Mouse (Mus musculus): ENCODE measurements around the gene Sox18. TPM values are rescaled to one million over a fixed set of nuclear protein-coding genes. Genes with fewer than 3 reads are reported as not detected.

Gene Sox18
- total and polyA plus RNA-seq, 3 experiments, result 37.8 to 105 (median 46.2) TPM

- WGBS, result 25% methylated on average over 2 of the region's 2 CpGs
- Histone ChIP-seq H3K27me3 (ENCODE audit: control insufficient read depth, insufficient read depth, low read length) (no peaks in the 10 kb centered on the region), H3K4me1 (ENCODE audit: control insufficient read depth, insufficient read depth, low read length) (peaks cover 14% of the 10 kb centered on the region), H3K4me3 (no peak overlapping the region), H3K9ac (ENCODE audit: low read depth, low read length) (no peak overlapping the region), H3K27ac (no peak overlapping the region; the same call in none of the 2 replicates), H3K79me2 (replicated peaks; ENCODE audit: control insufficient read depth, insufficient read depth, low read length) (no peaks in the 10 kb centered on the region), H3K36me3 (ENCODE audit: control insufficient read depth, insufficient read depth, low read length) (peaks cover 7% of the 10 kb centered on the region)
- intact Hi-C loops (cut with DNase I), result loop anchor here (5.0 kb wide), 1 partner anchor 35 kb away; no protein-coding TSS in a partner anchor
- no peak for DNase-seq
- TF ChIP-seq EP300 (IDR thresholded peaks at IDR 0.05; ENCODE audit: insufficient read depth, low read depth, low read length), result no peak
- TF ChIP-seq CTCF (IDR thresholded peaks at IDR 0.05), result no peak
- no peak for TF ChIP-seq POLR2A (IDR thresholded peaks at IDR 0.05; ENCODE audit: insufficient read depth, low read depth, low read length)
Measured at GRCm38 (mm10) chr2:181657441-181657840, 14.0 kb downstream of the Sox18 start.

- Histone ChIP-seq H3K79me2 (replicated peaks; ENCODE audit: control insufficient read depth, insufficient read depth, low read length) (no peaks in the 10 kb centered on the region), H3K27me3 (ENCODE audit: control insufficient read depth, insufficient read depth, low read length) (no peaks in the 10 kb centered on the region), H3K4me1 (ENCODE audit: control insufficient read depth, insufficient read depth, low read length) (peaks cover 11% of the 10 kb centered on the region), H3K36me3 (ENCODE audit: control insufficient read depth, insufficient read depth, low read length) (peaks cover 7% of the 10 kb centered on the region), H3K4me3 (no peak within 1 kb of the TSS), H3K27ac (no peak within 1 kb of the TSS; the same call in none of the 2 replicates), H3K9ac (ENCODE audit: low read depth, low read length) (no peak within 1 kb of the TSS)
- DNase-seq, result no peak
- intact Hi-C loops (cut with DNase I), result loop anchor here (5.0 kb wide), 1 partner anchor 34 kb away; no protein-coding TSS in a partner anchor
- WGBS, result 79% methylated on average over 3 of the region's 3 CpGs
- no peak for TF ChIP-seq POLR2A (IDR thresholded peaks at IDR 0.05; ENCODE audit: insufficient read depth, low read depth, low read length)
- no peak for TF ChIP-seq CTCF (IDR thresholded peaks at IDR 0.05)
- no peak for TF ChIP-seq EP300 (IDR thresholded peaks at IDR 0.05; ENCODE audit: insufficient read depth, low read depth, low read length)
Measured at GRCm38 (mm10) chr2:181656734-181657133, 14.7 kb downstream of the Sox18 start, which contains the start of gene Gm29797. TSS of gene Gm29797 (plus strand) at chr2:181657034.

GRCm38 (mm10) chr2:181653523-181653922 lies 17.9 kb downstream of the Sox18 start:
- no peaks in the 10 kb centered on the region for H3K4me1 ChIP-seq (ENCODE audit: control insufficient read depth, insufficient read depth, low read length)
- H3K9ac ChIP-seq (ENCODE audit: low read depth, low read length), result no peak overlapping the region
- H3K27me3 ChIP-seq (ENCODE audit: control insufficient read depth, insufficient read depth, low read length), result no peaks in the 10 kb centered on the region
- TF ChIP-seq EP300 (IDR thresholded peaks at IDR 0.05; ENCODE audit: insufficient read depth, low read depth, low read length) (no peak), CTCF (IDR thresholded peaks at IDR 0.05) (no peak), POLR2A (IDR thresholded peaks at IDR 0.05; ENCODE audit: insufficient read depth, low read depth, low read length) (no peak)
- H3K79me2 ChIP-seq (replicated peaks; ENCODE audit: control insufficient read depth, insufficient read depth, low read length), result no peaks in the 10 kb centered on the region
- 90% methylated on average over 1 of the region's 1 CpGs for WGBS
- intact Hi-C loops (cut with DNase I), result no loop called here
- H3K27ac ChIP-seq, result no peak overlapping the region
- peaks cover 2% of the 10 kb centered on the region; the same call in 1 of the 2 replicates for H3K36me3 ChIP-seq (ENCODE audit: control insufficient read depth, insufficient read depth, low read length)
- DNase-seq, result no peak
- H3K4me3 ChIP-seq, result no peak overlapping the region

- H3K27ac ChIP-seq, result no peak overlapping the region
- no peak overlapping the region for H3K9ac ChIP-seq (ENCODE audit: low read depth, low read length)
- intact Hi-C loops (cut with DNase I), result no loop called here
- H3K4me3 ChIP-seq, result no peak overlapping the region
- no peak for TF ChIP-seq POLR2A (IDR thresholded peaks at IDR 0.05; ENCODE audit: insufficient read depth, low read depth, low read length)
- no peak for TF ChIP-seq EP300 (IDR thresholded peaks at IDR 0.05; ENCODE audit: insufficient read depth, low read depth, low read length)
- no peak for TF ChIP-seq CTCF (IDR thresholded peaks at IDR 0.05)
- DNase-seq, result no peak
- no peaks in the 10 kb centered on the region for H3K4me1 ChIP-seq (ENCODE audit: control insufficient read depth, insufficient read depth, low read length)
- H3K27me3 ChIP-seq (ENCODE audit: control insufficient read depth, insufficient read depth, low read length), result no peaks in the 10 kb centered on the region
- H3K36me3 ChIP-seq (ENCODE audit: control insufficient read depth, insufficient read depth, low read length), result peaks cover 2% of the 10 kb centered on the region; the same call in 1 of the 2 replicates
- no peaks in the 10 kb centered on the region for H3K79me2 ChIP-seq (replicated peaks; ENCODE audit: control insufficient read depth, insufficient read depth, low read length)
Measured at GRCm38 (mm10) chr2:181653065-181653464, 18.4 kb downstream of the Sox18 start.

GRCm38 (mm10) chr2:181648926-181649325 lies 22.5 kb downstream of the Sox18 start:
- no peaks in the 10 kb centered on the region for H3K36me3 ChIP-seq (ENCODE audit: control insufficient read depth, insufficient read depth, low read length)
- H3K27me3 ChIP-seq (ENCODE audit: control insufficient read depth, insufficient read depth, low read length), result no peaks in the 10 kb centered on the region
- 88% methylated on average over 10 of the region's 10 CpGs for WGBS
- H3K4me1 ChIP-seq (ENCODE audit: control insufficient read depth, insufficient read depth, low read length), result no peaks in the 10 kb centered on the region
- no peak overlapping the region for H3K4me3 ChIP-seq
- H3K27ac ChIP-seq, result no peak overlapping the region
- no peak overlapping the region for H3K9ac ChIP-seq (ENCODE audit: low read depth, low read length)
- H3K79me2 ChIP-seq (replicated peaks; ENCODE audit: control insufficient read depth, insufficient read depth, low read length), result 0 out of 2 replicates have a peak, but pooled peaks cover 1% of the 10 kb centered on the region
- intact Hi-C loops (cut with DNase I), result no loop called here
- DNase-seq, result no peak
- no peak for TF ChIP-seq POLR2A (IDR thresholded peaks at IDR 0.05; ENCODE audit: insufficient read depth, low read depth, low read length)
- no peak for TF ChIP-seq EP300 (IDR thresholded peaks at IDR 0.05; ENCODE audit: insufficient read depth, low read depth, low read length)
- TF ChIP-seq CTCF (IDR thresholded peaks at IDR 0.05), result no peak

GRCm38 (mm10) chr2:181646626-181647472 lies 24.6 kb downstream of the Sox18 start:
- intact Hi-C loops (cut with DNase I), result no loop called here

More at GRCm38 (mm10) chr2:181646626-181647472, 24.6 kb downstream of the Sox18 start:
- WGBS, result 89% methylated on average over 6 of the region's 6 CpGs
- TF ChIP-seq EP300 (IDR thresholded peaks at IDR 0.05; ENCODE audit: insufficient read depth, low read depth, low read length) (no peak), CTCF (IDR thresholded peaks at IDR 0.05) (no peak), POLR2A (IDR thresholded peaks at IDR 0.05; ENCODE audit: insufficient read depth, low read depth, low read length) (no peak)
- H3K4me1 ChIP-seq (ENCODE audit: control insufficient read depth, insufficient read depth, low read length), result no peaks in the 10 kb centered on the region
- H3K4me3 ChIP-seq, result no peak overlapping the region
- no peaks in the 10 kb centered on the region for H3K27me3 ChIP-seq (ENCODE audit: control insufficient read depth, insufficient read depth, low read length)
- no peaks in the 10 kb centered on the region for H3K36me3 ChIP-seq (ENCODE audit: control insufficient read depth, insufficient read depth, low read length)
- no peak for DNase-seq
- H3K27ac ChIP-seq, result no peak overlapping the region
- 0 out of 2 replicates have a peak, but pooled peaks cover 1% of the 10 kb centered on the region for H3K79me2 ChIP-seq (replicated peaks; ENCODE audit: control insufficient read depth, insufficient read depth, low read length)
- no peak overlapping the region for H3K9ac ChIP-seq (ENCODE audit: low read depth, low read length)
